Mouse (Mus musculus) embryonic facial prominence, embryonic 11.5 days (tissue): Measurements from ENCODE around the gene Synpo2. TPM values are rescaled to one million over a fixed set of nuclear protein-coding genes. Genes with fewer than 3 reads are reported as not detected.

ENCODE experiments used
- ATAC-seq: fragments of 200-750 bp; cut with Nextera tagmentation; replicated peaks from 2 replicates; pipeline ENCODE4 v1.8.0; 2017; ENCODE audit warnings: low read depth; ENCODE audit not compliant: insufficient number of reproducible peaks, low FRiP score, low TSS enrichment
- DNase-seq: peaks from one replicate; pipeline ENCODE4 v3.0.0-alpha.2; 2015; ENCODE audit warnings: low spot score
- H3K27ac ChIP-seq: fragments of 300-500 bp; sonication (generic); replicated peaks from 2 replicates; pipeline ENCODE4 v1.5.1; 2014; ENCODE audit warnings: mild to moderate bottlenecking, low read depth, low read length, control low read depth
- H3K27me3 ChIP-seq: fragments of 300-500 bp; sonication (generic); 2 replicates; pipeline ENCODE4 v1.6.1; 2014; ENCODE audit warnings: mild to moderate bottlenecking, low read length, moderate library complexity, mixed read lengths; ENCODE audit not compliant: control insufficient read depth, insufficient read depth
- H3K36me3 ChIP-seq: fragments of 300-500 bp; sonication (generic); replicated peaks from 2 replicates; pipeline ENCODE4 v1.6.1; 2014; ENCODE audit warnings: low read depth, mild to moderate bottlenecking, low read length, moderate library complexity, mixed read lengths; ENCODE audit not compliant: control insufficient read depth, insufficient read depth
- H3K4me1 ChIP-seq: fragments of 300-500 bp; sonication (generic); 2 replicates; pipeline ENCODE4 v1.6.1; 2014; ENCODE audit warnings: low read length, mixed read lengths; ENCODE audit not compliant: control insufficient read depth, insufficient read depth
- H3K4me2 ChIP-seq: fragments of 300-500 bp; sonication (generic); 2 replicates; pipeline ENCODE4 v1.6.1; 2014; ENCODE audit warnings: low read depth, mild to moderate bottlenecking, control low read depth, low read length, moderate library complexity
- H3K4me3 ChIP-seq: fragments of 300-500 bp; sonication (generic); 2 replicates; pipeline ENCODE4 v1.5.1; 2014; ENCODE audit warnings: low read depth, low read length, control low read depth
- H3K9ac ChIP-seq: fragments of 300-500 bp; sonication (generic); replicated peaks from 2 replicates; pipeline ENCODE4 v1.6.1; 2014; ENCODE audit warnings: mild to moderate bottlenecking, control low read depth, low read length
- H3K9me3 ChIP-seq: fragments of 300-500 bp; sonication (generic); replicated peaks from 2 replicates; pipeline ENCODE4 v1.6.1; 2016; ENCODE audit warnings: mild to moderate bottlenecking, low read length, inconsistent platforms, mixed read lengths; ENCODE audit not compliant: control insufficient read depth
- WGBS: fragments of 180-500 bp; shearing (Covaris S2); extraction: QIAGEN DNeasy Blood & Tissue Kit; methylation state at CpG from one replicate; pipeline ENCODE4 v1.1.7; 2014; 5-methylcytosine and 5-hydroxymethylcytosine counted together
- polyA plus RNA-seq: library from polyadenylated mRNA; unstranded; fragments of >200 nt; fragmentation: Nextera tagmentation; extraction: Ambion mirVana; gene quantifications from 2 replicates; pipeline ENCODE4 v1.2.1, GENCODE M21; 2014

The Synpo2 gene
- polyA plus RNA-seq, 1 experiment from 2014 or later: 6.5 TPM

GRCm38 (mm10) chr3:123123817-123124216, 112.1 kb downstream of the Synpo2 start:
- H3K9me3 ChIP-seq: no peaks in the 10 kb centered on the region
- no peak overlapping the region for H3K4me2 ChIP-seq
- DNase-seq: no peak
- H3K36me3 ChIP-seq: no peaks in the 10 kb centered on the region
- H3K27me3 ChIP-seq: no peaks in the 10 kb centered on the region
- no peaks in the 10 kb centered on the region for H3K4me1 ChIP-seq
- H3K9ac ChIP-seq: no peak overlapping the region
- WGBS: 88% methylated on average over 8 of the region's 8 CpGs
- no peak for ATAC-seq
- H3K27ac ChIP-seq: no peak overlapping the region
- no peak overlapping the region for H3K4me3 ChIP-seq

DNA sequence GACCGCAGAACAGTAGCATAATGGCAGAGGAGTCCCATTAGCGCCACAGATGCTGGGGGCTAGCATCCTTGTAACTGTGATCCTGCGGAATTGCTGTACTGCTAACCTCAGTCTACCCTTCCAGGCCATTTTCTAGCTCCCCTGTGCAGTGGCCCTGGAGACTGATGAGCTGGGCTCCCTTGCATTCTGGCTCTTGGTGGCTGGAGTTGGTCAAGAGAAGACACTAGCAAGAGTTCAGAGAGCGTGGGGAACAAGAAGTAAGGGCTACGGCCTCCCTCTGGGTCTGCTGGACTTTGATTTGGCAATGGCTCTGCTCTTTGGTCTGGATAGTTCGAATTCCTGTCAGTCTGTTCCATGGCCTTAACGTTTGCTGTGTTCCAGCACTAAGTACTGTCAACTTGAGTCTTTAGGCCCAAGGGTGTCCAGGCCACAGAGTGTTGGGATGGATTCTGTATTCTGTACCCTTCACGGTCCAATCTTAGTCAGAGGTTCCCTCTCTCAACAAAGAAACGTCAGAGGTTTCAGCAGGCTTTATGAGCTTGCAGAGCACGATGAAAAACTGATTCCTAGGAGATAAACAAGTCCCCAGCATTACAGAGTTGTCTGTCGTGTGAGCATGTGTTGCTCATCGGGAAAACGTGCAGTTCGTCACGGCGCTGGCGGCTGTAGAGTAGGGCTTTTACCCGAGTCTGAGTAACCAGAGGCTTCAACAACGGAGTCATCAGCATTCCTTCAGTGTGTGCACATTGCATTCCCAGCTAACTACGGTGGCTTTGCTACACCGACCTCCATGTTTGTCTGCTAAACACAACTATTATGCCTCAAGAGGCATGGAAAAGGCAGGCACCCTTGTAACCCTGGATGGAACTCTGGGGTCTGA, 113.6 kb downstream of the Synpo2 start:
- H3K27me3 ChIP-seq: no peaks in the 10 kb centered on the region
- no peak overlapping the region for H3K27ac ChIP-seq
- WGBS: 84% methylated on average over 21 of the region's 21 CpGs
- H3K4me2 ChIP-seq: no peak overlapping the region
- H3K4me1 ChIP-seq: no peaks in the 10 kb centered on the region
- DNase-seq (no peak), ATAC-seq (no peak)
- H3K4me3 ChIP-seq: no peak overlapping the region
- H3K9me3 ChIP-seq: no peaks in the 10 kb centered on the region
- H3K36me3 ChIP-seq: no peaks in the 10 kb centered on the region
- H3K9ac ChIP-seq: no peak overlapping the region

DNA sequence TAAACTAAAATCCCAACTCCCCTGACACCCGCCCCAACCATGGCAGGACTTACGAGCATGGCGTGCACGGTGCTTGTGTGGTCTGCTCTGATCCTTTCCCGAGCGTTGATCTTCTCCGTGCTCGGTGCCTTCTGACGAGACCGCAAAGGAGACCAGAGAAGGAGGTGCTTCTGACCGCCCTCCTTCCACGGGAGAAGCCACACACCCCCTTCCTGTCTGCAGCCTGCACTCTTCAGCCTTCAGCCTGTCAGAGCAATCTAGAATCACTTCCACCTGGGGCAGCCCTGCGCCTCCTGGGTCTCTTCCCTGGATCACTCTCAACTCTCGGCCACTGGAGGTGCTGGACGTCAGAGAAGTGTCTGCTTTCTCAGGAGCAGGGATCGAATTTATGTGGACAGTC, 119.0 kb downstream of the Synpo2 start:
- no peaks in the 10 kb centered on the region for H3K27me3 ChIP-seq
- H3K4me2 ChIP-seq: 0 out of 2 replicates have a peak overlapping the region, but pooled peaks have one; percentile 22
- no peaks in the 10 kb centered on the region; the same call in 1 of the 2 replicates for H3K4me1 ChIP-seq
- no peak overlapping the region for H3K27ac ChIP-seq
- ATAC-seq (peak; percentile 56; the same call in 1 of the 2 replicates), DNase-seq (peak; percentile 18)
- no peaks in the 10 kb centered on the region for H3K9me3 ChIP-seq
- 35% methylated on average over 16 of the region's 16 CpGs for WGBS
- no peaks in the 10 kb centered on the region for H3K36me3 ChIP-seq
- H3K4me3 ChIP-seq: no peak overlapping the region
- H3K9ac ChIP-seq: no peak overlapping the region

DNA sequence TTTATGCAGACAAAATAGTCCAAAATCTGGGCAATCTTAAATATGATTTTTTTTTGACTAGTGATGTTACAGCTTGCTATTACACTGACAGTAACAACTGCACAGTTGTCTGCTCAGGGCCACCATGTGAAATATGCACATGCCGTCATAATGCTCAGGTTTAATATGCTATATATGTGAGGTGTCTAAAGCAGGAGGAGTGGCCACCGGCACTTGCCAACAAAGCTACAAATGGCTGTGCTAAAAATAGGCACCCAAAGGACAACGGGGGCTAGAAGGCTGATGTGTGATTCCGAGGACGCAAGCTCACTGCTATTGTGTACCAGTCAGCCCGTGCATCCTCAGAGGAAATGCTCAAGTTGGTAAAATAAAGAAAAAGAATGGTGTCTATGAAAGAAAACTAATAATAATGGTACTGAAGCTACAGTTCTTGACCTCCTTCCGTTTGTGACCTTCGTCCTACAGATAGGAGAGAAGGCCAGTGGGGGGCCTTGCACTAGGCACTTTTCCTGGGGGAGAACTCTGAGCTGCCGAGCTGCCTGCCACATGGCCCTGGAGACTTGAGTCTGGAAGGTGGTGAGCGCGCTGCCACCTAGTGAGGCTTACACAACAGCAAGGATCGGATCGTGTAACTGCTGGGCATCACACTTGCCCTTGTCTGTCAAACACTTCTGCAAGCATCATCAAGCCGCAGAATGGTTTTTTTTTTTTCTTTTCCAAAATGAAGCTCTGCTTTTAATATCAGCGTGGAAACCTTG, 120.0 kb downstream of the Synpo2 start:
- no peaks in the 10 kb centered on the region for H3K36me3 ChIP-seq
- no peak overlapping the region for H3K27ac ChIP-seq
- H3K4me2 ChIP-seq: no peak overlapping the region
- no peak overlapping the region for H3K9ac ChIP-seq
- H3K27me3 ChIP-seq: no peaks in the 10 kb centered on the region
- H3K4me1 ChIP-seq: no peaks in the 10 kb centered on the region; the same call in 1 of the 2 replicates
- WGBS: 28% methylated on average over 15 of the region's 15 CpGs
- H3K9me3 ChIP-seq: no peaks in the 10 kb centered on the region
- no peak for ATAC-seq
- peak; percentile 18 for DNase-seq
- H3K4me3 ChIP-seq: no peak overlapping the region

GRCm38 (mm10) chr3:123114001-123114635, 121.8 kb downstream of the Synpo2 start:
- Histone ChIP-seq H3K9ac (no peak overlapping the region), H3K9me3 (no peaks in the 10 kb centered on the region), H3K27ac (no peak overlapping the region), H3K4me1 (no peaks in the 10 kb centered on the region; the same call in 1 of the 2 replicates), H3K4me2 (no peak overlapping the region), H3K4me3 (no peak overlapping the region), H3K27me3 (no peaks in the 10 kb centered on the region), H3K36me3 (no peaks in the 10 kb centered on the region)
- 95% methylated on average over 21 of the region's 21 CpGs for whole genome bisulfite sequencing
- no peak for ATAC-seq
- DNase-seq: no peak

- Histone ChIP-seq H3K9ac (no peak overlapping the region), H3K4me3 (no peak overlapping the region), H3K4me2 (no peak overlapping the region), H3K36me3 (no peaks in the 10 kb centered on the region), H3K9me3 (no peaks in the 10 kb centered on the region), H3K27me3 (no peaks in the 10 kb centered on the region), H3K4me1 (no peaks in the 10 kb centered on the region; the same call in 1 of the 2 replicates), H3K27ac (no peak overlapping the region)
- 0 out of 2 replicates have a peak, but pooled peaks have one; percentile 48 for ATAC-seq
- WGBS: 91% methylated on average over 11 of the region's 11 CpGs
- DNase-seq: no peak
Observed at GRCm38 (mm10) chr3:123112781-123113180, 123.2 kb downstream of the Synpo2 start.

- DNase-seq: no peak
- no peaks in the 10 kb centered on the region for H3K36me3 ChIP-seq
- H3K9ac ChIP-seq: no peak overlapping the region
- no peak overlapping the region for H3K27ac ChIP-seq
- H3K4me2 ChIP-seq: no peak overlapping the region
- ATAC-seq: no peak
- no peaks in the 10 kb centered on the region; the same call in 1 of the 2 replicates for H3K4me1 ChIP-seq
- H3K27me3 ChIP-seq: no peaks in the 10 kb centered on the region
- no peak overlapping the region for H3K4me3 ChIP-seq
- no peaks in the 10 kb centered on the region for H3K9me3 ChIP-seq
- WGBS: 68% methylated on average over 10 of the region's 10 CpGs
Observed at GRCm38 (mm10) chr3:123111071-123111711, 124.8 kb downstream of the Synpo2 start.
